Mouse (Mus musculus): Measurements from ENCODE around the gene Cers1. TPM values are rescaled to one million over a fixed set of nuclear protein-coding genes. Genes with fewer than 3 reads are reported as not detected.

The Cers1 gene
- total and polyA plus RNA-seq, 3 experiments = 5.0 to 7.7 TPM; not detected in 1

DNA sequence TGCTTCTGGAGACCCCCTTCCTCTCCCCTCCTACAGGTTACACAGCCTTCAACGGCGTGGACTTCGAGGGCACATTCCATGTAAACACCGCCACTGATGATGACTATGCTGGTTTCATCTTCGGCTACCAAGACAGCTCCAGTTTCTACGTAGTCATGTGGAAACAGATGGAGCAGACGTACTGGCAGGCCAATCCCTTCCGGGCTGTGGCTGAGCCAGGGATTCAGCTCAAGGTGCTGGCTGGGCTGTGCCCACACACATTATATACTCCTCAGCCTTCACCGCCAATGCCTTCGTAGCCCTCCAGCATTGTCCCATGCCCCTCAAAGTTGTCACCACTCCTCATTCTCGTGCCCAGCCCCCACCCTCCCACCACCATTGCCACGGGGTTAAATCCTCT, 64.5 kb downstream of the Cers1 start:
- no peaks in the 10 kb centered on the region for H3K36me3 ChIP-seq (ENCODE audit: control insufficient read depth in 1 of 2, insufficient read depth in 2 of 2, low read length in 2 of 2)
- TF ChIP-seq MAFK (IDR thresholded peaks at IDR 0.05; ENCODE audit: borderline replicate concordance, low read depth, low read length) (no peak), GABPA (IDR thresholded peaks at IDR 0.05; ENCODE audit: low read depth, low read length) (no peak)
- H3K9me3 ChIP-seq (replicated peaks; ENCODE audit: insufficient read depth, low read length) = no peaks in the 10 kb centered on the region
- no peaks in the 10 kb centered on the region for H3K27me3 ChIP-seq (ENCODE audit: control insufficient read depth in 1 of 2, insufficient read depth in 2 of 2, low read length in 2 of 2)
- H3K27ac ChIP-seq (ENCODE audit: control insufficient read depth, low read depth, low read length) = no peak overlapping the region
- DNase-seq (ENCODE audit: low read depth, low spot score) = no peak
- H3K9ac ChIP-seq (ENCODE audit: control insufficient read depth, low read depth, low read length, poor library complexity, severe bottlenecking) = no peak overlapping the region
- peaks cover 0 to under 1% of the 10 kb centered on the region in 2 experiments; a peak in 1 of 4 replicates for H3K4me1 ChIP-seq (ENCODE audit: control insufficient read depth in 1 of 2, insufficient read depth in 2 of 2, low read length in 2 of 2)
- no peaks in the 10 kb centered on the region for H3K79me2 ChIP-seq (ENCODE audit: control insufficient read depth, insufficient read depth, low read length, poor library complexity)
- no peak overlapping the region for H3K4me3 ChIP-seq (ENCODE audit: control insufficient read depth in 1 of 2, insufficient read depth in 1 of 2, low read depth in 2 of 2, low read length in 2 of 2)

Other genes with a start within 250 kb of the Cers1 start
- 0.78 and 1.0 TPM in 2 replicates for gene Tm6sf2, start 242.9 kb upstream of the Cers1 start, total RNA-seq (2012; rRNA removed)
- gene Tm6sf2, start 242.9 kb upstream of the Cers1 start, polyA plus RNA-seq (2012; ENCODE audit: insufficient read depth in 1 of 2, insufficient read length in 2 of 2, low read depth in 1 of 2, low replicate concordance in 2 of 2, missing spikeins in 1 of 2) = 1 to 10 TPM in 1 of 2 experiments, not detected in 1; 1.2 TPM
- gene Hapln4, start 232.3 kb upstream of the Cers1 start, total RNA-seq (2012; rRNA removed) = not detected in 2 replicates
- gene Hapln4, start 232.3 kb upstream of the Cers1 start, polyA plus RNA-seq (2012; ENCODE audit: insufficient read depth in 1 of 2, insufficient read length in 2 of 2, low read depth in 1 of 2, low replicate concordance in 2 of 2, missing spikeins in 1 of 2) = under 1 TPM in 1 of 2 experiments, not detected in 1; 0.03 TPM
- gene Ncan, start 194.9 kb upstream of the Cers1 start, total RNA-seq (2012; rRNA removed) = not detected in 2 replicates
- gene Ncan, start 194.9 kb upstream of the Cers1 start, polyA plus RNA-seq (2012; ENCODE audit: insufficient read depth in 1 of 2, insufficient read length in 2 of 2, low read depth in 1 of 2, low replicate concordance in 2 of 2, missing spikeins in 1 of 2) = not detected
- gene Nr2c2ap, start 184.4 kb upstream of the Cers1 start, total RNA-seq (2012; rRNA removed) = 20.8 and 24.6 TPM in 2 replicates
- 10 to 100 TPM in 1 of 2 experiments, not detected in 1; 55.7 TPM for gene Nr2c2ap, start 184.4 kb upstream of the Cers1 start, polyA plus RNA-seq (2012; ENCODE audit: insufficient read depth in 1 of 2, insufficient read length in 2 of 2, low read depth in 1 of 2, low replicate concordance in 2 of 2, missing spikeins in 1 of 2)
- 5.0 and 5.5 TPM in 2 replicates for gene Rfxank, start 176.6 kb upstream of the Cers1 start, total RNA-seq (2012; rRNA removed)
- 1 to 10 TPM in 1 of 2 experiments, not detected in 1; 7.2 TPM for gene Rfxank, start 176.6 kb upstream of the Cers1 start, polyA plus RNA-seq (2012; ENCODE audit: insufficient read depth in 1 of 2, insufficient read length in 2 of 2, low read depth in 1 of 2, low replicate concordance in 2 of 2, missing spikeins in 1 of 2)
- gene Borcs8, start 176.3 kb upstream of the Cers1 start, total RNA-seq (2012; rRNA removed) = 49.5 and 62.8 TPM in 2 replicates
- 10 to 100 TPM in 1 of 2 experiments, not detected in 1; 73.0 TPM for gene Borcs8, start 176.3 kb upstream of the Cers1 start, polyA plus RNA-seq (2012; ENCODE audit: insufficient read depth in 1 of 2, insufficient read length in 2 of 2, low read depth in 1 of 2, low replicate concordance in 2 of 2, missing spikeins in 1 of 2)
- gene Mef2b, start 176.1 kb upstream of the Cers1 start, total RNA-seq (2012; rRNA removed) = 2.0 and 2.5 TPM in 2 replicates
- gene Mef2b, start 176.1 kb upstream of the Cers1 start, polyA plus RNA-seq (2012; ENCODE audit: insufficient read depth in 1 of 2, insufficient read length in 2 of 2, low read depth in 1 of 2, low replicate concordance in 2 of 2, missing spikeins in 1 of 2) = 1 to 10 TPM in 1 of 2 experiments, not detected in 1; 6.5 TPM
- 45.1 and 50.7 TPM in 2 replicates for gene Tmem161a, start 143.4 kb upstream of the Cers1 start, total RNA-seq (2012; rRNA removed)
- gene Tmem161a, start 143.4 kb upstream of the Cers1 start, polyA plus RNA-seq (2012; ENCODE audit: insufficient read depth in 1 of 2, insufficient read length in 2 of 2, low read depth in 1 of 2, low replicate concordance in 2 of 2, missing spikeins in 1 of 2) = 10 to 100 TPM in 1 of 2 experiments, not detected in 1; 51.4 TPM
- gene Slc25a42, start 103.5 kb upstream of the Cers1 start, total RNA-seq (2012; rRNA removed) = 4.4 and 5.2 TPM in 2 replicates
- gene Slc25a42, start 103.5 kb upstream of the Cers1 start, polyA plus RNA-seq (2012; ENCODE audit: insufficient read depth in 1 of 2, insufficient read length in 2 of 2, low read depth in 1 of 2, low replicate concordance in 2 of 2, missing spikeins in 1 of 2) = 10 to 100 TPM in 1 of 2 experiments, not detected in 1; 12.1 TPM
- gene Sugp2, start 81.5 kb upstream of the Cers1 start, total RNA-seq (2012; rRNA removed) = 23.9 and 25.3 TPM in 2 replicates
- gene Sugp2, start 81.5 kb upstream of the Cers1 start, polyA plus RNA-seq (2012; ENCODE audit: insufficient read depth in 1 of 2, insufficient read length in 2 of 2, low read depth in 1 of 2, low replicate concordance in 2 of 2, missing spikeins in 1 of 2) = 10 to 100 TPM in 1 of 2 experiments, not detected in 1; 27.4 TPM
- 50.2 and 63.9 TPM in 2 replicates for gene Armc6, start 81.3 kb upstream of the Cers1 start, total RNA-seq (2012; rRNA removed)
- gene Armc6, start 81.3 kb upstream of the Cers1 start, polyA plus RNA-seq (2012; ENCODE audit: insufficient read depth in 1 of 2, insufficient read length in 2 of 2, low read depth in 1 of 2, low replicate concordance in 2 of 2, missing spikeins in 1 of 2) = 10 to 100 TPM in 1 of 2 experiments, not detected in 1; 39.5 TPM
- 8.2 and 12.2 TPM in 2 replicates for gene Homer3, start 32.9 kb upstream of the Cers1 start, total RNA-seq (2012; rRNA removed)
- 10 to 100 TPM in 1 of 2 experiments, not detected in 1; 22.8 TPM for gene Homer3, start 32.9 kb upstream of the Cers1 start, polyA plus RNA-seq (2012; ENCODE audit: insufficient read depth in 1 of 2, insufficient read length in 2 of 2, low read depth in 1 of 2, low replicate concordance in 2 of 2, missing spikeins in 1 of 2)
- 94.1 and 102 TPM in 2 replicates for gene Ddx49, start 13.3 kb upstream of the Cers1 start, total RNA-seq (2012; rRNA removed)
- 100 to 1,000 TPM in 1 of 2 experiments, not detected in 1; 116 TPM for gene Ddx49, start 13.3 kb upstream of the Cers1 start, polyA plus RNA-seq (2012; ENCODE audit: insufficient read depth in 1 of 2, insufficient read length in 2 of 2, low read depth in 1 of 2, low replicate concordance in 2 of 2, missing spikeins in 1 of 2)
- 132 and 134 TPM in 2 replicates for gene Cope, start 13.3 kb upstream of the Cers1 start, total RNA-seq (2012; rRNA removed)
- 100 to 1,000 TPM in 1 of 2 experiments, not detected in 1; 232 TPM for gene Cope, start 13.3 kb upstream of the Cers1 start, polyA plus RNA-seq (2012; ENCODE audit: insufficient read depth in 1 of 2, insufficient read length in 2 of 2, low read depth in 1 of 2, low replicate concordance in 2 of 2, missing spikeins in 1 of 2)
- gene Gdf1, start 14.0 kb downstream of the Cers1 start, total RNA-seq (2012; rRNA removed) = 1.9 and 2.6 TPM in 2 replicates
- gene Gdf1, start 14.0 kb downstream of the Cers1 start, polyA plus RNA-seq (2012; ENCODE audit: insufficient read depth in 1 of 2, insufficient read length in 2 of 2, low read depth in 1 of 2, low replicate concordance in 2 of 2, missing spikeins in 1 of 2) = 1 to 10 TPM in 1 of 2 experiments, not detected in 1; 1.9 TPM
- gene Upf1, start 37.5 kb downstream of the Cers1 start, total RNA-seq (2012; rRNA removed) = 55.4 and 56.3 TPM in 2 replicates
- gene Upf1, start 37.5 kb downstream of the Cers1 start, polyA plus RNA-seq (2012; ENCODE audit: insufficient read depth in 1 of 2, insufficient read length in 2 of 2, low read depth in 1 of 2, low replicate concordance in 2 of 2, missing spikeins in 1 of 2) = 100 to 1,000 TPM in 1 of 2 experiments, 10 to 100 TPM in 1; 89.5 to 289 TPM
- gene Comp, start 57.8 kb downstream of the Cers1 start, total RNA-seq (2012; rRNA removed) = not detected in 2 replicates
- under 1 TPM in 1 of 2 experiments, not detected in 1; 0.54 TPM for gene Comp, start 57.8 kb downstream of the Cers1 start, polyA plus RNA-seq (2012; ENCODE audit: insufficient read depth in 1 of 2, insufficient read length in 2 of 2, low read depth in 1 of 2, low replicate concordance in 2 of 2, missing spikeins in 1 of 2)
- gene Crtc1, start 123.8 kb downstream of the Cers1 start, total RNA-seq (2012; rRNA removed) = 3.0 and 3.3 TPM in 2 replicates
- 10 to 100 TPM in 1 of 2 experiments, not detected in 1; 18.0 TPM for gene Crtc1, start 123.8 kb downstream of the Cers1 start, polyA plus RNA-seq (2012; ENCODE audit: insufficient read depth in 1 of 2, insufficient read length in 2 of 2, low read depth in 1 of 2, low replicate concordance in 2 of 2, missing spikeins in 1 of 2)
- 7.6 and 8.0 TPM in 2 replicates for gene Klhl26, start 161.2 kb downstream of the Cers1 start, total RNA-seq (2012; rRNA removed)
- 10 to 100 TPM in 1 of 2 experiments, not detected in 1; 11.4 TPM for gene Klhl26, start 161.2 kb downstream of the Cers1 start, polyA plus RNA-seq (2012; ENCODE audit: insufficient read depth in 1 of 2, insufficient read length in 2 of 2, low read depth in 1 of 2, low replicate concordance in 2 of 2, missing spikeins in 1 of 2)
- gene Tmem59l, start 171.6 kb downstream of the Cers1 start, total RNA-seq (2012; rRNA removed) = not detected in 2 replicates
- gene Tmem59l, start 171.6 kb downstream of the Cers1 start, polyA plus RNA-seq (2012; ENCODE audit: insufficient read depth in 1 of 2, insufficient read length in 2 of 2, low read depth in 1 of 2, low replicate concordance in 2 of 2, missing spikeins in 1 of 2) = not detected
- 3.8 and 6.6 TPM in 2 replicates for gene Crlf1, start 177.4 kb downstream of the Cers1 start, total RNA-seq (2012; rRNA removed)
- gene Crlf1, start 177.4 kb downstream of the Cers1 start, polyA plus RNA-seq (2012; ENCODE audit: insufficient read depth in 1 of 2, insufficient read length in 2 of 2, low read depth in 1 of 2, low replicate concordance in 2 of 2, missing spikeins in 1 of 2) = 10 to 100 TPM in 1 of 2 experiments, not detected in 1; 26.6 TPM
- gene Rex1bd, start 191.0 kb downstream of the Cers1 start, total RNA-seq (2012; rRNA removed) = 200 and 204 TPM in 2 replicates
- 100 to 1,000 TPM in 1 of 2 experiments, not detected in 1; 145 TPM for gene Rex1bd, start 191.0 kb downstream of the Cers1 start, polyA plus RNA-seq (2012; ENCODE audit: insufficient read depth in 1 of 2, insufficient read length in 2 of 2, low read depth in 1 of 2, low replicate concordance in 2 of 2, missing spikeins in 1 of 2)
- gene Uba52, start 195.0 kb downstream of the Cers1 start, total RNA-seq (2012; rRNA removed) = 3,582 and 3,633 TPM in 2 replicates
- 1,000 to 10,000 TPM in 1 of 2 experiments, not detected in 1; 2,814 TPM for gene Uba52, start 195.0 kb downstream of the Cers1 start, polyA plus RNA-seq (2012; ENCODE audit: insufficient read depth in 1 of 2, insufficient read length in 2 of 2, low read depth in 1 of 2, low replicate concordance in 2 of 2, missing spikeins in 1 of 2)
- 212 and 215 TPM in 2 replicates for gene Fkbp8, start 211.9 kb downstream of the Cers1 start, total RNA-seq (2012; rRNA removed)
- gene Fkbp8, start 211.9 kb downstream of the Cers1 start, polyA plus RNA-seq (2012; ENCODE audit: insufficient read depth in 1 of 2, insufficient read length in 2 of 2, low read depth in 1 of 2, low replicate concordance in 2 of 2, missing spikeins in 1 of 2) = 100 to 1,000 TPM in 1 of 2 experiments, not detected in 1; 349 TPM
- 49.1 and 54.4 TPM in 2 replicates for gene Kxd1, start 212.2 kb downstream of the Cers1 start, total RNA-seq (2012; rRNA removed)
- 10 to 100 TPM in 1 of 2 experiments, not detected in 1; 77.4 TPM for gene Kxd1, start 212.2 kb downstream of the Cers1 start, polyA plus RNA-seq (2012; ENCODE audit: insufficient read depth in 1 of 2, insufficient read length in 2 of 2, low read depth in 1 of 2, low replicate concordance in 2 of 2, missing spikeins in 1 of 2)
- 10.8 and 12.4 TPM in 2 replicates for gene Ell, start 223.7 kb downstream of the Cers1 start, total RNA-seq (2012; rRNA removed)
- 10 to 100 TPM in 1 of 2 experiments, not detected in 1; 25.9 TPM for gene Ell, start 223.7 kb downstream of the Cers1 start, polyA plus RNA-seq (2012; ENCODE audit: insufficient read depth in 1 of 2, insufficient read length in 2 of 2, low read depth in 1 of 2, low replicate concordance in 2 of 2, missing spikeins in 1 of 2)

All from MEL (cell line).